Mouse (Mus musculus) forebrain, embryonic 15.5 days (tissue): ENCODE results near the gene Timm44. TPM values are rescaled to one million over a fixed set of nuclear protein-coding genes. Genes with fewer than 3 reads are reported as not detected.

Experiments used
- polyA plus RNA-seq: library from polyadenylated mRNA; unstranded; fragments of >200 nt; fragmentation: Nextera tagmentation; extraction: Ambion mirVana; gene quantifications from 2 replicates; pipeline ENCODE4 v1.2.1, GENCODE M21; 2015

Timm44 gene
- polyA plus RNA-seq, 1 experiment from 2014 or later, result 43.3 TPM

Other genes with a start within 250 kb of the Timm44 start
- 0.22 TPM in 1 of 2 replicates, not detected in the other for gene Cd209f, start 170.1 kb downstream of the Timm44 start, polyA plus RNA-seq
- gene Cd209g, start 141.8 kb downstream of the Timm44 start, polyA plus RNA-seq, result not detected in 2 replicates
- 98.4 and 98.9 TPM in 2 replicates for gene Evi5l, start 109.3 kb downstream of the Timm44 start, polyA plus RNA-seq
- 40.5 and 52.5 TPM in 2 replicates for gene Prr36, start 58.5 kb downstream of the Timm44 start, polyA plus RNA-seq
- not detected in 2 replicates for gene Lrrc8e, start 49.1 kb downstream of the Timm44 start, polyA plus RNA-seq
- 26.3 and 27.5 TPM in 2 replicates for gene Map2k7, start 37.2 kb downstream of the Timm44 start, polyA plus RNA-seq
- gene Gm49320, start 37.0 kb downstream of the Timm44 start, polyA plus RNA-seq, result 0.89 and 1.3 TPM in 2 replicates
- 3.1 and 3.4 TPM in 2 replicates for gene Tgfbr3l, start 27.7 kb downstream of the Timm44 start, polyA plus RNA-seq
- gene Snapc2, start 22.8 kb downstream of the Timm44 start, polyA plus RNA-seq, result 73.5 and 74.7 TPM in 2 replicates
- 397 and 404 TPM in 2 replicates for gene Ctxn1, start 16.6 kb downstream of the Timm44 start, polyA plus RNA-seq
- gene Ccl25, start 49.3 kb upstream of the Timm44 start, polyA plus RNA-seq, result 21.7 and 22.6 TPM in 2 replicates
- gene Elavl1, start 49.5 kb upstream of the Timm44 start, polyA plus RNA-seq, result 149 and 159 TPM in 2 replicates
- 34.4 and 42.3 TPM in 2 replicates for gene Cers4, start 217.1 kb upstream of the Timm44 start, polyA plus RNA-seq